In genomic region chr16:37539240-37539610, GRCm38 (mm10) we compare ENCODE assay signal across 8 mouse cellular contexts. TPM values are rescaled to one million over a fixed set of nuclear protein-coding genes. Genes with fewer than 3 reads are reported as not detected.
A peak's percentile ranks its signal among the peaks of the same experiment; 100 is the strongest.
DNase-seq lines count a peak whose midpoint lies in the region; ATAC-seq and TF ChIP-seq lines count a peak whose summit lies in the region.

No protein-coding gene starts in this region.

- 1% methylated on average over 22 of the region's 22 CpGs for WGBS in neural tube, embryonic 11.5 days
- WGBS in limb, embryonic 14.5 days, result under 1% methylated on average over 22 of the region's 22 CpGs
- under 1% methylated on average over 22 of the region's 22 CpGs for WGBS in stomach, embryonic 14.5 days

- no peak for TF ChIP-seq POLR2A in limb, embryonic 14.5 days (IDR thresholded peaks at IDR 0.05; ENCODE audit: borderline replicate concordance, extremely low read depth, insufficient read depth, insufficient read length)

- peaks cover 6% of the 10 kb centered on the region for H3K4me1 ChIP-seq in neural tube, embryonic 11.5 days (ENCODE audit: control insufficient read depth, insufficient read depth, low read length)
- peaks cover 10% of the 10 kb centered on the region for H3K4me1 ChIP-seq in limb, embryonic 14.5 days (ENCODE audit: control insufficient read depth, insufficient read depth, low read length)
- H3K4me1 ChIP-seq in stomach, embryonic 14.5 days (ENCODE audit: control insufficient read depth, insufficient read depth, low read length), result peaks cover 6% of the 10 kb centered on the region

- peak overlapping the region; percentile 42; the same call in 1 of the 2 replicates for H3K27ac ChIP-seq in neural tube, embryonic 11.5 days (ENCODE audit: low read depth, low read length)
- H3K27ac ChIP-seq in limb, embryonic 14.5 days (replicated peaks; ENCODE audit: low read depth, low read length), result peak overlapping the region; percentile 55
- peak overlapping the region; percentile 69 for H3K27ac ChIP-seq in stomach, embryonic 14.5 days (ENCODE audit: low read length)

- DNase-seq in neural tube, embryonic 11.5 days (ENCODE audit: low spot score), result no peak
- DNase-seq in neural tube, embryonic 10.5 days (ENCODE audit: extremely low spot score, low spot score), result no peak
- DNase-seq in limb, embryonic 14.5 days (ENCODE audit: low spot score), result no peak
- DNase-seq in adrenal gland, postnatal 14 days, result no peak
- no peak for DNase-seq in retina, embryonic 14.5 days (ENCODE audit: low spot score)
- no peak for DNase-seq in kidney, adult 11 months

- H3K4me2 ChIP-seq in neural tube, embryonic 11.5 days (ENCODE audit: low read depth), result peak overlapping the region; percentile 68
- peak overlapping the region; percentile 72 for H3K4me2 ChIP-seq in limb, embryonic 14.5 days (replicated peaks; ENCODE audit: low read depth, low read length, severe bottlenecking)
- peak overlapping the region; percentile 53 for H3K4me2 ChIP-seq in stomach, embryonic 14.5 days (replicated peaks; ENCODE audit: low read depth, low read length)

- no peaks in the 10 kb centered on the region for H3K9me3 ChIP-seq in neural tube, embryonic 11.5 days (ENCODE audit: control insufficient read depth, low read length)
- H3K9me3 ChIP-seq in limb, embryonic 14.5 days (ENCODE audit: control insufficient read depth, low read length), result no peaks in the 10 kb centered on the region
- H3K9me3 ChIP-seq in stomach, embryonic 14.5 days (ENCODE audit: control insufficient read depth, low read depth, low read length), result no peaks in the 10 kb centered on the region

- H3K4me3 ChIP-seq in neural tube, embryonic 11.5 days (ENCODE audit: low read depth, low read length), result peak overlapping the region; percentile 74
- peak overlapping the region; percentile 59 for H3K4me3 ChIP-seq in limb, embryonic 14.5 days (replicated peaks; ENCODE audit: low read length)
- peak overlapping the region; percentile 91 for H3K4me3 ChIP-seq in stomach, embryonic 14.5 days (ENCODE audit: low read depth, low read length)

- peak overlapping the region; percentile 91 for H3K9ac ChIP-seq in neural tube, embryonic 11.5 days (ENCODE audit: low read length)
- H3K9ac ChIP-seq in limb, embryonic 14.5 days (ENCODE audit: low read depth, low read length, severe bottlenecking), result peak overlapping the region; percentile 76
- peak overlapping the region; percentile 87 for H3K9ac ChIP-seq in stomach, embryonic 14.5 days (replicated peaks; ENCODE audit: low read depth, low read length)

- no peaks in the 10 kb centered on the region for H3K27me3 ChIP-seq in neural tube, embryonic 11.5 days (ENCODE audit: control insufficient read depth, insufficient read depth, low read length)
- no peaks in the 10 kb centered on the region for H3K27me3 ChIP-seq in limb, embryonic 14.5 days (ENCODE audit: control insufficient read depth, insufficient read depth, low read length)
- H3K27me3 ChIP-seq in stomach, embryonic 14.5 days (ENCODE audit: control insufficient read depth, insufficient read depth, low read length), result no peaks in the 10 kb centered on the region

- ATAC-seq in neural tube, embryonic 11.5 days (ENCODE audit: insufficient read depth, low FRiP score, low TSS enrichment), result peak; percentile 59; the same call in 1 of the 2 replicates
- ATAC-seq in erythroid progenitor cell, adult 5-6 weeks (replicated peaks; ENCODE audit: low FRiP score, poor library complexity, severe bottlenecking), result peak; percentile 54
- peak; percentile 38 for ATAC-seq in limb, embryonic 14.5 days (ENCODE audit: low FRiP score, low read depth)
- ATAC-seq in stomach, embryonic 14.5 days (ENCODE audit: insufficient number of reproducible peaks, insufficient read depth, low FRiP score, low read depth), result peak; percentile 48; the same call in 1 of the 2 replicates

- no peaks in the 10 kb centered on the region; the same call in none of the 2 replicates for H3K36me3 ChIP-seq in neural tube, embryonic 11.5 days (ENCODE audit: control insufficient read depth, insufficient read depth, low read length)
- peaks cover 13% of the 10 kb centered on the region for H3K36me3 ChIP-seq in limb, embryonic 14.5 days (ENCODE audit: control insufficient read depth, insufficient read depth, low read length)
- H3K36me3 ChIP-seq in stomach, embryonic 14.5 days (ENCODE audit: control insufficient read depth, insufficient read depth, low read length), result peaks cover 16% of the 10 kb centered on the region; the same call in 1 of the 2 replicates

RNA-seq across cellular contexts. Expression of gene Gtf2e1, which starts 0.4 kb away (rescaled TPM):
- polyA plus RNA-seq in neural tube, embryonic 11.5 days (2014; fragmentation: Nextera tagmentation; extraction: Ambion mirVana), result 47.3 and 55.3 TPM in 2 replicates
- total RNA-seq in erythroid progenitor cell, adult 5-6 weeks (2015; ENCODE audit: low replicate concordance), result 0.42 and 3.2 TPM in 2 replicates
- total RNA-seq in erythroid progenitor cell, adult 5-6 weeks (2017; ENCODE audit: low replicate concordance), result 3.0 and 3.7 TPM in 2 replicates
- polyA plus RNA-seq in limb, embryonic 14.5 days (2012; rRNA removed), result 17.7 and 23.0 TPM in 2 replicates
- 28.2 and 28.9 TPM in 2 replicates for polyA plus RNA-seq in limb, embryonic 14.5 days (2014; fragmentation: Nextera tagmentation; extraction: Ambion mirVana)
- polyA plus RNA-seq in stomach, embryonic 14.5 days (2014; fragmentation: Nextera tagmentation; extraction: Ambion mirVana), result 25.0 and 26.3 TPM in 2 replicates
- 14.3 and 15.0 TPM in 2 replicates for total RNA-seq in adrenal gland, postnatal 14 days (2021)

RNA-seq across cellular contexts. Expression of gene Rabl3, which starts 0.5 kb away (rescaled TPM):
- 39.6 and 40.7 TPM in 2 replicates for polyA plus RNA-seq in neural tube, embryonic 11.5 days (2014; fragmentation: Nextera tagmentation; extraction: Ambion mirVana)
- total RNA-seq in erythroid progenitor cell, adult 5-6 weeks (2015; ENCODE audit: low replicate concordance), result 7.1 and 11.2 TPM in 2 replicates
- total RNA-seq in erythroid progenitor cell, adult 5-6 weeks (2017; ENCODE audit: low replicate concordance), result 3.6 and 8.5 TPM in 2 replicates
- polyA plus RNA-seq in limb, embryonic 14.5 days (2012; rRNA removed), result 11.9 and 14.2 TPM in 2 replicates
- 27.8 TPM in 2 replicates for polyA plus RNA-seq in limb, embryonic 14.5 days (2014; fragmentation: Nextera tagmentation; extraction: Ambion mirVana)
- 25.8 and 28.5 TPM in 2 replicates for polyA plus RNA-seq in stomach, embryonic 14.5 days (2014; fragmentation: Nextera tagmentation; extraction: Ambion mirVana)
- 10.2 and 10.5 TPM in 2 replicates for total RNA-seq in adrenal gland, postnatal 14 days (2021)

RNA-seq across cellular contexts. Expression of gene Hgd, which starts 40.7 kb away (rescaled TPM):
- polyA plus RNA-seq in neural tube, embryonic 11.5 days (2014; fragmentation: Nextera tagmentation; extraction: Ambion mirVana), result 0.32 and 0.42 TPM in 2 replicates
- not detected in 2 replicates for total RNA-seq in erythroid progenitor cell, adult 5-6 weeks (2015; ENCODE audit: low replicate concordance)
- not detected in 2 replicates for total RNA-seq in erythroid progenitor cell, adult 5-6 weeks (2017; ENCODE audit: low replicate concordance)
- 0.20 and 0.40 TPM in 2 replicates for polyA plus RNA-seq in limb, embryonic 14.5 days (2012; rRNA removed)
- 0.12 TPM in 1 of 2 replicates, not detected in the other for polyA plus RNA-seq in limb, embryonic 14.5 days (2014; fragmentation: Nextera tagmentation; extraction: Ambion mirVana)
- polyA plus RNA-seq in stomach, embryonic 14.5 days (2014; fragmentation: Nextera tagmentation; extraction: Ambion mirVana), result not detected in 2 replicates
- total RNA-seq in adrenal gland, postnatal 14 days (2021), result 1.8 and 54.1 TPM in 2 replicates
